Mouse (Mus musculus) ovary, postnatal 10 days (tissue): ENCODE measurements around the gene Arhgap42.

Experiments
- DNase-seq: peaks from one replicate; pipeline ENCODE4 v3.0.0; 2022; ENCODE audit warnings: low spot score

Gene Arhgap42

DNA sequence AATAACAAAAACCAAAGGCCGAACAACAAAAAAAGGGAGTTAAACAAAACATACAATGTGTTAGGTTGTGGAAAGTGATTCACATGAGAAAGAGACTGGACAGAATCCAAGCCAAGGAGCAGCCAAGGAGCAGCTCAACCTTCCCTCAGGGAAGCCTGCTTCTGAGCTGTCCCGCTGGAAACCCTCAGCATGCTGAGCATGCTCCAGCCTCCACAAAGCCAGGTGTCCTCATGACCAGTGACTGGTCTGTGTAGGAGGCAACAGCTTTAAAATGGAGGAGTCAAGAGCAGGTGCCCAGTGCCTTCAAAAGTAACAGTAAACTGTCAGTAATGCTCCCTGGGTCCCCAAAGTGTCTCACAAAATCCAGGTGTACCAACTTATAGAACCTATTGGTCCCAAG, 28.4 kb downstream of the Arhgap42 start:
- DNase-seq, result no peak

- no peak for DNase-seq
Measured at GRCm38 (mm10) chr9:9208205-9208604, 30.7 kb downstream of the Arhgap42 start.

DNA sequence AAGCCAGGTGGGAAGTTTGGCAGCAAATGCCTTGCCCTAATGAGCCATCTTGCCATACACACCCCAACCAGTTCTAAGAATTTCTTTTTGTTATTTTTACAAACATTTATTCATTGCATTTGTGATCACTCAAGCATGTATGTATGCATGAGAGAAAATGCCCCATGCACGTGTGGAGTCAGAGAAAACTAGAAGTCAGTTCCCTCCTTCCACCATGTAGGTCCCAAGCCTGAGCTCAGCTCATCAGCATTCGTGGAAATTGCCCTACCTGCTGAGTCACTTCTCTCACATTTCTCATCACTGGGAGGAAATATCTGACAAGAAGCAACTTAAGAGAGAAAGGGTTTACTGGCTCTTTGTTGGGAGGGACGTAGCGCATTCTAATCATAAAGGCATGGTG, 31.6 kb downstream of the Arhgap42 start:
- DNase-seq, result no peak

- DNase-seq, result no peak
Measured at GRCm38 (mm10) chr9:9200827-9201388, 38.0 kb downstream of the Arhgap42 start.

GRCm38 (mm10) chr9:9199170-9199841, 39.6 kb downstream of the Arhgap42 start:
- DNase-seq, result no peak

DNA sequence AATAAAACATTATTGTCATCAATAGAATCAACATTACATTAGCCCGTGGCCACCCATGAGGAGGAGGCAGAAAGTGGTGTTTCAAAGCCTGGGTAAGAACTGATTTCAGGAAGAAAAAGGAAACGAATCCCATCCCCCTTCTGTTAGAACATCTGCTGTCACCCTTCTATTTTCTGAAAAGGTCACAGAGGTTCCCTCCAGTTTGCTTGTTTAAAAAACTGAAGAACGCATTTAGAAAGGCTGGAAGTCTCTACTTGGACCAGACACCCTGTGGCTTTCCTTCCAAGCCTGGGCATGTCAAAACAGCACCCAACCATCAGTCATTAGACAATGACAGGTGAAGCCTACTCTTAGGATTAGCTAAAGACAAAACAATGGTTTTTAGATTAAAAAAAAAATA, 40.3 kb downstream of the Arhgap42 start:
- no peak for DNase-seq

GRCm38 (mm10) chr9:9196046-9196445, 42.9 kb downstream of the Arhgap42 start:
- DNase-seq, result no peak

- DNase-seq, result no peak
Measured at GRCm38 (mm10) chr9:9194496-9194895, 44.4 kb downstream of the Arhgap42 start.

DNA sequence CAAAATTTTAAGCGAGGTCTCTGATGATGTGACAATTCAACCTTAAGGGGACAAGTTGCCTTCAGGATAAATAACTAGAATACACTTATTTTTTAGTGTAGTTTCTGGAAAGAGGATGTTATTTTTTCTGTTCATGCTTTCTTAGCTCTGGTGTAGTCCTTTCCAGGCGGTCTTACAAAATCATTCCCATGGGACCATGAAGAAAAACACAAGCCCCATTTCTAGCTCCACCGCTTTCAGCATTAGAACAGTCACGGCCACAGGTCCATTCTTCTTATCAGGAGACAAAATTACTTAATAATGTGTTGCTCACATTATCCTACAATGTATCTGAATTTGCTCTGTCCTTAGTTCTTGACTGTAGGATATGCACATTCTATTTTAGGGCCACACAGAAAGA, 46.2 kb downstream of the Arhgap42 start:
- DNase-seq, result no peak

- no peak for DNase-seq
Measured at GRCm38 (mm10) chr9:9190835-9191234, 48.1 kb downstream of the Arhgap42 start.

GRCm38 (mm10) chr9:9188167-9188566, 50.7 kb downstream of the Arhgap42 start:
- DNase-seq, result no peak

DNA sequence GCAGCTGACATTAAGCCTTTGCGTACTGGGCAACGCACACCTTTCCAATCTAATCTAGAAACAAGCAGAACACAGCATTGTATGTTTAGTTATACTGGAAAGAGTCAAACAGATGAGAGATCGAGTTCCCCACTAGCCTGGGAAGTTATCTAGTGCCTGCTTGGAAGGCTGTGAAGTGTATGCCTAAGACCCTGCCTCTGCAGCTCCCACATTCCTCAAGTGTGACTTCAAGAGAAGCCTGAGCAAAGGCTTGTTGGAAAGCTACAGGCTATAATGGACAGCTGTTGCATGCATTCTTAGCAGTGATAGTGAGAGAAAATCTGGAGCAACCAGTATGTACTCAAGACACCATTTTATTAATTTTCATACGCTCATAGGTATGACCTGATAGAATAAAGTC, 61.2 kb downstream of the Arhgap42 start:
- DNase-seq, result no peak

- no peak for DNase-seq
Measured at GRCm38 (mm10) chr9:9174924-9175323, 64.0 kb downstream of the Arhgap42 start.

GRCm38 (mm10) chr9:9174206-9174605, 64.7 kb downstream of the Arhgap42 start:
- no peak for DNase-seq

- no peak for DNase-seq
Measured at GRCm38 (mm10) chr9:9173091-9173490, 65.8 kb downstream of the Arhgap42 start.

DNA sequence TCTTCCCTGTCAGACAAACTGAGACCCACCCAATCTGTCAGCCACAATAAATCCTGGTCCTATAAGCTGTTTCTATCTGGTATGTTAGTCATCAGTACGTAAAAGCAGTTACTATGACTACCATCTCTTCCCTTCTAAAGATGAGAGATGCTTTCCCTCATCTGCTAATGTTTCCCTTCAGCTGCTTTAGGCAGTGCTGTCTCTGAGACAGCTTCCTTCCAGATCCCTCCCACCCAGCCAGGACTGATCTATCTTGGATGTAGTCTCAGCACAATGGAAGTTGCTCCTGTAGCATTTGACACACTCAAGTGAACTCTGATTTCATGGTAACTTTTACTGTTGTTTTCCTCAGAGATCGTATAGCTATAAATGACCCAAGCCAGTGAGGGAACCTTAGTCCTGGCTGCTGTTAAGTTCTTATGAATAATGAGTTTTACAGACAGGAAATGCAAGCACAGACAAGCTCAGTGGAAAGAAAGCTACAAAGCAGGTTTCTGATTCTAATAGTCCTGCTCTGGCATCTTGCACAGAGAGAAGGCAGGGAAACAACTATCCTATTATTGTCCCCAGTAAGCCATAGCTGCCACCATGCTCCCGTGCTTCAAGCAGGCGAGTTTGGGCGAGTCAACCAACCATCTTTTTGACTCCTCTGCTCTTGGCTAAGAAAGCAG, 67.6 kb downstream of the Arhgap42 start:
- no peak for DNase-seq

DNA sequence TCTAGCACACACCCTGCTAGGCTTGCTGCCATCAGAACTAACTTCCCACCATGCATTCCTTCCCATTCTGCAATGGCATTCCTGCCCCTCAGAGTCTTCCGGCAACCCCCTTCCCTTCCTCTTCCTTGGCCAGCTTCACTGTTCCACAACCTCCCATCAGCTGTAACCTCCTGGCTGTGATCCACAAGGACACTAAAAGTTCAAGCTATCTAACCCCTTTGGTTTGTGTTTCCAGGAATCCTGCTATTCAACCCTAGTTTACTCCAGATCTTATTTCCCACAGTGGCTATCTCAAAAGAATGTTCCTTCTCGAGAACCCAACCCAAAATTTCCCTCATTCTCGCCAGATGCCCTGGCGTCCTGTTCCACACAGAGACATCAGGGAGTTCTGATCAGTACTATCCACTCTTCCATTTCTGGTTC, 73.2 kb downstream of the Arhgap42 start:
- no peak for DNase-seq

DNA sequence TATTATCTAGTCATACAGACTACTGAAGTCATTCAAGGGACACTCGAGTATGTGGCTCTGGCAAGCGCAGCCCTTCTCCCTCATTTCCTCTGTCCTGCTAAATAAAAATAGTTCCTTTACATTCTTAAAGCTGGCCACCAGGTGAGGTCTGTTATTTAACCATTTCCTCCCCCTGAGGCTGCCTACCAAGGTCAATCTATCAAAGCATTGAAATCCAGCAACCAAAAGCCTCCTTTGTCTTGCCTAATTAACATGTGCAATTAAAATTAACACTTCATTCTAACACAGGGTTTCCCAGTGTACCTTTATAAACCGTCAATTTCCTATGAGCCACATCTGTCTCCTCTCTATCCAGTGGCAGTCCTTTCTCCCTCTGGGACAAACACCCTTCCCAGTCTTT, 78.2 kb downstream of the Arhgap42 start:
- DNase-seq, result no peak

DNA sequence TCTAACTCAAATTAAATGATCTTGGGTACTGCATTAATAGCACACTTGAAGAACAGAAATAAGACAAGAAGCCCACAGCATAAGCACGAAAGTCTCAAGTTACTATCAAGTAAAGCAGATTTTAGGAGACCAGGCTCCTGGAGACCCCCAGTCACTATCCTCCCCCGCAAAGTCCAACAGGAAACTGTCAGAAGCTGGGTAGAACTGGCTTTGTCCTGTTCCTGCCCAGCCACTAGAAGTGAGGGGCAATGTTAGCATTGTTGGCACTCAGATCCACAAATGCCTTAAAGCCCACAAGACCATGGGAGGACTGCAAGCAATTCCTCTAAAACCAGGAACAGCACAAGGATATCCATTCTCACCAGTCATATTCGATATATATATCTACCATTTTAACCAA, 80.7 kb downstream of the Arhgap42 start:
- no peak for DNase-seq

DNA sequence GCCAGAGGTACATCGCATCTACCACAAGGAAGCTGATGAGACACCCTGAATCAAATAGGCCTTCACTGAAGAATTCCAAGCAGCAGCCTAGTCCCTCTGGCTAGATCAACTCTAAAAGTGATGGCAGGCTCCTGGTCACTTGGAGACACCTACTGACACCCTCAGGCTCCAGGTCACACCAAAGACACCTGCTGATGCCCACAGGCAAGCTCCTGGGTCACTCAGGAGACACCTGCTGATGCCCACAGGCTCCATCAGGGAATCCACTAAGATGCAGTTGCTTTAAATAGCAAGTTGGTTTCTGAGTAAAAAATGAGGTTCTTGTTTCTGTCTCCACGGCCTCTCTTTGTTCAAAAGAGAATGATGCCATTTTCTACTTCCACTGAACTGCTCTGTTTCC, 81.5 kb downstream of the Arhgap42 start:
- no peak for DNase-seq

DNA sequence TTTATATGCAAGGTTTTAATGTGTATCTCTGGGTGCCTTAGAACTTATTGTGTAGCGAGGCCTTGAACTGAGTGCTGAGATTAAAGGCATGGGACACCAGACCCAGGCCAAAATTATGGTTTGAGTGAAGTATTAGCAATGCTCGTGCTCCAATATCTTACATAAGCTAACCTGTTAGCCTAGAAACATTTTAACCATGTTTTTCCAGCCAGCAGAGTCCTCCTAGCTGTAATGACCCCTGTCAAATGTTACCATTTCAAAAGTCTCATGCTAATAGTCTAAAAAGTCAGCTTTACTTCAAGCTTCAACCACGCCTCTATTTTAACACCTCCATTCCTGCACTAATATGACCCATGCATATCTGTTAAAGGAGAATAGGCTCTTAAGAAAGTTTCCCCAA, 84.3 kb downstream of the Arhgap42 start:
- DNase-seq, result no peak

GRCm38 (mm10) chr9:9144301-9145121, 94.4 kb downstream of the Arhgap42 start:
- no peak for DNase-seq

DNA sequence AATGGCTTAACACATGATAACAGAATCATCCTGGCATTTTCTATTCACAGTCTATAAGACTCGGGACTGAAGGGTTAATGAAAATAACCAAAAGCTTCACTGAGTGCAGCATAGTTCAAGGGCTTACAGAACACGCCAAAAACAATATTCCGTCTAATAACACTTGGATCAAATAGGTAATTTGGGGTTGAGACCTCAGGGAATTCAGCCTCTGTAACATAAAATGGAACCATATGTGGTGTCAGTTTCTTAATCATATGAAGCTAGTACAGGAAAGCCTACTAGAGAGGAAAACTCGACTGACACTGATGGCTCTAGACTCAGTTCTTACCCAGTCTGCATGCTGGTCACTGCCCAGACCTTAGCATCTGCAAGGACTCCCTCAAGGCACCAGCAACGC, 95.8 kb downstream of the Arhgap42 start:
- DNase-seq, result no peak
